Mouse (Mus musculus) thymus, adult 2 months (tissue): Measurements from ENCODE around the gene Pcp4. TPM values are rescaled to one million over a fixed set of nuclear protein-coding genes. Genes with fewer than 3 reads are reported as not detected.

Source experiments
- DNase-seq: peaks from one replicate; pipeline ENCODE4 v3.0.0; 2021
- H3K27ac ChIP-seq: fragments of 200-500 bp; 2 replicates; pipeline ENCODE4 v1.5.1; 2012; ENCODE audit warnings: low read length, control low read depth; ENCODE audit not compliant: control insufficient read depth, insufficient read depth
- H3K27me3 ChIP-seq: fragments of 200-500 bp; 2 replicates; pipeline ENCODE4 v1.6.1; 2012; ENCODE audit warnings: mild to moderate bottlenecking, low read length, moderate library complexity, mixed read lengths; ENCODE audit not compliant: control insufficient read depth, insufficient read depth
- H3K36me3 ChIP-seq: fragments of 200-500 bp; 2 replicates; pipeline ENCODE4 v1.6.1; 2012; ENCODE audit warnings: mild to moderate bottlenecking, low read length, moderate library complexity; ENCODE audit not compliant: control insufficient read depth, insufficient read depth
- H3K4me1 ChIP-seq: fragments of 200-500 bp; replicated peaks from 2 replicates; pipeline ENCODE4 v1.6.1; 2012; ENCODE audit warnings: low read length; ENCODE audit not compliant: control insufficient read depth, insufficient read depth
- H3K4me3 ChIP-seq: fragments of 200-500 bp; 2 replicates; pipeline ENCODE4 v1.5.1; 2012; ENCODE audit warnings: mild to moderate bottlenecking, low read length, control low read depth, moderate library complexity; ENCODE audit not compliant: control insufficient read depth, insufficient read depth
- CTCF ChIP-seq: fragments of 200-500 bp; IDR thresholded peaks from 2 replicates; pipeline ENCODE4 v1.5.1; 2012; ENCODE audit warnings: mild to moderate bottlenecking, control low read depth, low read length, moderate library complexity, borderline replicate concordance; ENCODE audit not compliant: control insufficient read depth, poor library complexity, insufficient read depth; ENCODE audit errors: extremely low read depth
- POLR2A ChIP-seq: fragments of 200-500 bp; IDR thresholded peaks from 2 replicates; pipeline ENCODE4 v1.6.1; 2012; ENCODE audit warnings: mild to moderate bottlenecking, low read length, control low read depth, moderate library complexity; ENCODE audit not compliant: control insufficient read depth, poor library complexity, insufficient read depth; ENCODE audit errors: extremely low read depth
- WGBS: fragments of 180-500 bp; shearing (Covaris S2); methylation state at CpG from one replicate; pipeline ENCODE4 v1.1.7; 2018; 5-methylcytosine and 5-hydroxymethylcytosine counted together
- polyA plus RNA-seq: library from polyadenylated mRNA; depleted of rRNA; stranded (reverse); fragments of >200 nt; gene quantifications from 2 replicates; pipeline ENCODE4 v1.2.3, GENCODE M21; 2012

Gene Pcp4
- polyA plus RNA-seq, 1 experiment, result not detected

DNA sequence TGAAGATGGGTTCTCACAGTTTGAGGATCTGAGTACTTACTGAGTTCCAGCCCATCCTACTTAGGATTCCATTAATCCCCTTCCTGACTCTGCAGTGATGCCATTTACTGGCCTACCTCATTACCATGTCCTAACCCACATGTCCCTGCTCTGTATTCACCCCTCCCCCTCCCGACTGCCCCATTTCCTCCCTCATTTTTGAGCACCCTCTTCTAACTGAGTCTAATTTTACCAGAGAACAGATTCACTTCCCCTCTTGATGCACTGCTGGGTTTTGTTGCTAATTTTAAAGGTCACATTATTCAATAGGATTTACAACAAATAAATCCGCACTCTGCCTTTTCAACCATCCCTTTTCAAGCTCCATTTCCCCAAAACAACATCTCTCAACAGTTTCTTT is 73.7 kb downstream of the Pcp4 start:
- TF ChIP-seq POLR2A (no peak), CTCF (no peak)
- Histone ChIP-seq H3K36me3 (no peaks in the 10 kb centered on the region), H3K4me3 (no peak overlapping the region), H3K4me1 (no peaks in the 10 kb centered on the region), H3K27ac (no peak overlapping the region), H3K27me3 (no peaks in the 10 kb centered on the region)
- 20% methylated on average over 2 of the region's 2 CpGs for WGBS
- no peak for DNase-seq

DNA sequence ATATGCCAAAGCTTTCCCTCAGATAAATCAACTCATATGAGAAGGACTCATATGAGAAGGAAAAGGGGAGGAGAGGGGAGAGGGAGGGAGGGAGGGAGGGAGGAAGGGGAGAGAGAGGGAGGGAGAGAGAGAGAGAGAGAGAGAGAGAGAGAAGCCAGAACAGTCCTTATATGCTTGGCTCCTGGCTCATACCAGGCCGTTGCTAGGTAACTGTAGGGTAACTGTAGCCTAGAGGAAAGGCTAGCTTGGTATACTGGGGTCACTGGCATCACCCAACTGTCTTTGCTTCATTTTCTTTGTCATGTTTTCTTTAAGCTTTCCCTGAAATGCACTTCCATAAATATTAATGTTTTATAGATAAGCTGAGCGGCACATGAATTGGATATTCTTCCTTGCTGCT is 85.3 kb downstream of the Pcp4 start:
- DNase-seq, result no peak
- Histone ChIP-seq H3K36me3 (no peaks in the 10 kb centered on the region), H3K4me3 (no peak overlapping the region), H3K27ac (no peak overlapping the region), H3K4me1 (no peaks in the 10 kb centered on the region), H3K27me3 (no peaks in the 10 kb centered on the region)
- WGBS, result 90% methylated on average over 2 of the region's 2 CpGs
- TF ChIP-seq POLR2A, result no peak
- no peak for TF ChIP-seq CTCF

DNA sequence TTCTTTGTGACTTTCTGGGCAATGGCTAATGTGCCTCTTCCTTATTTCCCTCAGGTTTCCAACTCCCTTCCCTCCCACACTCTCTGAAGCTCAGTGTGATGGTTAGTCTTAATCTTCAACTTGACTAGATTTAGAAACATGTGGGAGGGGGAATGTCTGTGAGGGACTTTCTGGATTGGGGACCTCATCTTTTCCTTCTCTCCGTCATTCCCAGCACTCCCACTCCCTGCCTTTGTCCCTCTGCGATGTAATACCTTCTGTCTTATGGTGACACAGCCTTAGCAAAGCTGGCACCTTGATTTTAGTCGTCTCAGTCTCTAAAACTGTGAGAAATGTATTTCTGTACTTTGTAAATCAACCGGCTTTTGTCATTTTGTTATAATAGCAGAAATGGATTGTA is 88.0 kb downstream of the Pcp4 start:
- TF ChIP-seq CTCF (no peak), POLR2A (no peak)
- 88% methylated on average over 4 of the region's 4 CpGs for WGBS

GRCm38 (mm10) chr16:96556621-96557020 is 89.2 kb downstream of the Pcp4 start:
- no peak overlapping the region for H3K27ac ChIP-seq
- whole genome bisulfite sequencing, result 91% methylated on average over 3 of the region's 3 CpGs
- no peaks in the 10 kb centered on the region for H3K27me3 ChIP-seq

More for the DNA sequence above, 88.0 kb downstream of the Pcp4 start:
- Histone ChIP-seq H3K36me3 (no peaks in the 10 kb centered on the region), H3K4me3 (no peak overlapping the region), H3K4me1 (no peaks in the 10 kb centered on the region), H3K27ac (no peak overlapping the region), H3K27me3 (no peaks in the 10 kb centered on the region)
- no peak for DNase-seq

DNA sequence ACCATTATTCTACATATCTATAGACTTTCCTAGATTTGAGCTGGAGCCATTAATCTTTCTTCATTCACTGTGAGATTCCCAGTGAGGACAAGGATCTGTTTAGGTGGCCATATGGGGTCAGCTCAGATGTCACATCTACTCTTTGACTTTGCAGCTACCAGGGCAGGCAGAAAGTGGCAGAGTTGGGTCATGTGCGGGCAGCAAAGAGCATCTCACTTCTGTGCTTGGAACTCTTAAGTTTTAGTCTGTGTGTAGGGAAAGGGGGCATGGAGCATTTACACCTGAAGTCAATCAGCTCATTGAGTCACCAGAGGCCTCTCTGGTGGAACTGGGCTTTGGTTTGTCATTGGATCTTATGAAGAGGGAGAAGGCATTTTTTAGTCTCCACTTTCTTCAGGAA is 90.9 kb downstream of the Pcp4 start:
- H3K36me3 ChIP-seq, result no peaks in the 10 kb centered on the region
- no peak for DNase-seq
- H3K4me3 ChIP-seq, result no peak overlapping the region
- 97% methylated on average over 1 of the region's 1 CpGs for WGBS
- no peak overlapping the region for H3K27ac ChIP-seq
- no peaks in the 10 kb centered on the region for H3K4me1 ChIP-seq
- no peaks in the 10 kb centered on the region for H3K27me3 ChIP-seq
- TF ChIP-seq POLR2A (no peak), CTCF (no peak)

More at GRCm38 (mm10) chr16:96556621-96557020, 89.2 kb downstream of the Pcp4 start:
- no peak for DNase-seq
- TF ChIP-seq CTCF, result no peak
- no peak for TF ChIP-seq POLR2A
- Histone ChIP-seq H3K4me1 (no peaks in the 10 kb centered on the region), H3K4me3 (no peak overlapping the region), H3K36me3 (no peaks in the 10 kb centered on the region)

DNA sequence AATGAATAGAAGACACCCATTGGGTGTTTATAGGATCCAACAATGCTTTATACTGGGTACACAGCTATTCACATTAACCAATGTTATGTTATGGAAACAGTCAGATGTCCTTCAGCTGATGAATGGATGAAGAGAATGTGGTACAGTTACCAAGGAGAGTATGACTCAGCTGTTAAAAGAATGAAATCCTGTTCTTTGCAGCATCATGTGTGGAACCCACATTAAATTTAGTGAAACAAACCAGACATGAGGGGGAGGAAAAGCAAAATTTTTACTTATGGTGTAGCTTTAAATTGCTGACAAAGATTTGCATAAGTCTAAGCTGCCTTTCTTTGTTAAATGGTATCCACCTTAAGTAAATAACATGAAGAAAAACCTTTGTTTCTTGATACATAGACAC is 92.4 kb downstream of the Pcp4 start:
- Histone ChIP-seq H3K36me3 (no peaks in the 10 kb centered on the region), H3K27ac (no peak overlapping the region), H3K27me3 (no peaks in the 10 kb centered on the region), H3K4me1 (no peaks in the 10 kb centered on the region), H3K4me3 (no peak overlapping the region)
- TF ChIP-seq POLR2A, result no peak
- TF ChIP-seq CTCF, result no peak
- DNase-seq, result no peak

DNA sequence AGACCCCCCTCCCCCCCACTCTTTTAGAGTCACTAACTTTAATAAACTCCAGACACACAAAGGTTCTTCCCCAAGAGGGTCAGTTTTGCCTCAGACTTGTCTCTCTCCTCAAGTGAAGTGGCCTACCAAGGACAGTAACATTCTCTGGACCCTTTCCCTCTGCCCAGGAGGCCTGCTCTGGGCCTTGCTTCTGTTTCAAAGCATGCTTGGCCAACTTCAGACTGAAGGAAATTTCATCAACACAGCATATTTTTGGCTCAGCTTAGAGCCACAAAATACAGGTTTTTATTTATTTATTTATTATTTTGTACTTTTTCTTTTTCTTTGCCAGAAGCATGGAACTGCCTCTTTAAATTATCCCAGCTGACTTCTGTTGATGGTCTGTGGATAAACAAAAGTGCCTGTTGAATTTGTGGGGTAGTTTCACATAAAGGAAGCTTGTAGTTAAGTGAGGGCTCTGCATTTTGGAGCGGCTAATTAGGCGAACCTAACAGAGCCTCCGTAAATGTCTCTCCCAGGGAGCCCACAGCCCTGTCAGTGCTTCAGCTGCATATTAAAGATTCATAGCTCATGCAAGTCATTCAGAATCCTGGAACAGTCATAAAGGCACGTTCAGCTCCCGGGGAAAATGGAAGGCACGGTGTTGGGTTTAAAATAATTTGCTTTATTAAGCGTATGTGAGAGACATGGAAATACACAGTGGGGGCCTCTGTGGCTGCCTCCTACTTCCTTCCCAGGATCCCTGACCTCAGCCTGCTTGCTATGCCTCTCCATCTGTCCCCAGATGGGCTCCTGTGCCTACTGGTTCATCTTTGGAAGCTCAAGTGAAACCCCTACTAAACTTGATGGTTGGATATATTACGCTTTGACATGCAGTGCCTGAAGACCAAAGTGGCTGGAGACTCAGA is 96.2 kb downstream of the Pcp4 start:
- H3K27me3 ChIP-seq, result no peaks in the 10 kb centered on the region
- H3K4me3 ChIP-seq, result no peak overlapping the region
- TF ChIP-seq POLR2A (no peak), CTCF (no peak)

More for the DNA sequence above, 96.2 kb downstream of the Pcp4 start:
- Histone ChIP-seq H3K27ac (no peak overlapping the region), H3K36me3 (no peaks in the 10 kb centered on the region), H3K4me1 (no peaks in the 10 kb centered on the region)
- no peak for DNase-seq
- 95% methylated on average over 8 of the region's 8 CpGs for WGBS
